Mouse (Mus musculus) T-helper 2 cell (primary cell): ENCODE measurements around the gene Slit1.

Experiments
- in situ Hi-C: fragments of 300-600 bp; cut with MboI, MseI; formaldehyde crosslinking; loops from one replicate; pipeline ENCODE4 v1.15.1; 2025; ENCODE audit warnings: high pct_unique_total_duplicates

Gene Slit1

DNA sequence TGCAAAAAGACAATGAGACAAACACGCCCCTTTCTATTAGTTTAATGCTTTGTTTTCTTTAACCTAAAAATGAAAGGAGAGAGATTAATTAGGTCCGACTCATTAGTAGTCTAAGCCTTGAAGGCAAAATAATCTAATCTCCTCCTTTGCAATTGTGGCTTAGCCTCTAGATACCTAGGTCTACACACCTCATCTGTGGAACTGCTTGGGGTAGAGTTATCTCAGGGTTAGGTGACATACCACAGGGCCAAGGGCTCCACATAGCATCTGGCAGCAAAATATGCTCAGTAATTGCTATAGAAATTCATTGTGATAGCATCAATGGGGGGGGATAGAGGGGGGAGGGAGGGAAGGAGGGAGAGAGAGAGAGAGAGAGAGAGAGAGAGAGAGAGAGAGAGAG lies 18.0 kb downstream of the Slit1 start:
- in situ Hi-C loops, result loop anchor here (5.0 to 10.0 kb wide), 2 partner anchors 48 to 59 kb away; no protein-coding TSS in a partner anchor

DNA sequence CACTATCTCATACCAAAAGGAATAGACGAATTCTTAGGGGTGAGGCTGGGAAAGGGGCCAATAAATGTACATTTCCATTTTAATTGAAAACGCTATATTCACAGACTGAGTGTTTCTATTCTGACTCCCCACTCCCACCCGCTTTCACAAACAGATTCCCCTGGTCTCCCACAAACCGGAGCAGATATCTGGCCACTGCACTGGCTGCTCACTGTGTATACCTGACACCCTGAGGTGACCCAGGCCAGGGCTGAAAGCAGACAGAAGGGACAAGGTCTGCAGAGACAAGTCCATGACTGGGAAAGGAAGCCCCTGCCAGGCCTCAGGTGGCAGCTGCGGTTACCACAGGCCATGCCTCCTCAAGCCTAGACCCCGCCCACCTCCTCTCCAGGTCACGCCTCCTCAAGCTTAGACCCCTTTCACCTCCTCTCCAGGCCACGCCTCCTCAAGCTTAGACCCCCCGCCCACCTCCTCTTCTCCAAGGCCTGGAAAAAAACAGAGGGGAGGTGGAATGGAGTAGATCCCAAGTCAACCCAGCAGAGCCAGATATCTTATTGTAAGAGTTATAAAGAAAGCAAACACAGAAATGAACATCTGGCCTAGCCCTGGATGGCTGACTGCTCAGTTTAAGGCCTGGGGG lies 18.5 kb downstream of the Slit1 start:
- in situ Hi-C loops, result loop anchor here (5.0 to 10.0 kb wide), 2 partner anchors 48 to 60 kb away; no protein-coding TSS in a partner anchor

DNA sequence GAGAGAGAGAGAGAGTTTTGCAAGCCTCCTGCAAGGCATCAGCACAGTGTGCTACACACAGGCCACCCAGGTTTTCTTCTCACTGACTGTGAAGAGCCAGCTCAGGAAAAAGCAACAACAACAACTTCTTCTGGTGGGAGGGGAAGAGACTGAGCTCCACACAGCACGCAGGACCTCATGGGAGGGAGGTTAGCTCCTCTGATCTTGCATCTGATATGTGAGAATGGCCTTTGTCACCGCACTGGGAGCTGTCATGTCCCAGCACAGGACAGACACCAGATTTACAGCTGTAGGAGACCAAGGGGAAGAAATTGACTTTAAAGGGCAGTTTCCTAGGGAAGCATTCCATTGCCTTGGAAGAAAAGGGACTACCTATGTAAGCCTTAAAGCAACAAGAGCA lies 20.1 kb downstream of the Slit1 start:
- in situ Hi-C loops, result loop anchor here (10.0 kb wide), 1 partner anchor 61 kb away; no protein-coding TSS in a partner anchor

DNA sequence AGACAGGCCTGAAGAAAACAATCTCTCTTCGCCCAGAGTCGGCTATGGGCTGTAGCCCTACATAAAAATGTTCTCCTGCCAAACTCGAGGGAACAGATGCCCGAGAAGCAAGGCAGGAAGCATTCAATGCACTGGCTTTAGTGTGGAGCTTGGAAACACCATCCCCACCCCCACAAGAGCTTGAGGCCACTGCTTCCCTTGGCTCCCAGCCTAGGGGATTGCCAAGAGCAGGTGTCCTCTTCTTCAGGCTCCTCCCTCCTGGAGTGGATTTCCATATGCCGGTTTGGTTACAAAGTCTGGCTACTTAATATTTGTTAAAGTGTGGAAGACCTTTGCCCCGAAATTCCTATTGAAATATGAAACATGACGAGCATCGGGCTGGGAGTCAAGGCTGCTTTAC lies 24.0 kb downstream of the Slit1 start:
- in situ Hi-C loops, result no loop called here

DNA sequence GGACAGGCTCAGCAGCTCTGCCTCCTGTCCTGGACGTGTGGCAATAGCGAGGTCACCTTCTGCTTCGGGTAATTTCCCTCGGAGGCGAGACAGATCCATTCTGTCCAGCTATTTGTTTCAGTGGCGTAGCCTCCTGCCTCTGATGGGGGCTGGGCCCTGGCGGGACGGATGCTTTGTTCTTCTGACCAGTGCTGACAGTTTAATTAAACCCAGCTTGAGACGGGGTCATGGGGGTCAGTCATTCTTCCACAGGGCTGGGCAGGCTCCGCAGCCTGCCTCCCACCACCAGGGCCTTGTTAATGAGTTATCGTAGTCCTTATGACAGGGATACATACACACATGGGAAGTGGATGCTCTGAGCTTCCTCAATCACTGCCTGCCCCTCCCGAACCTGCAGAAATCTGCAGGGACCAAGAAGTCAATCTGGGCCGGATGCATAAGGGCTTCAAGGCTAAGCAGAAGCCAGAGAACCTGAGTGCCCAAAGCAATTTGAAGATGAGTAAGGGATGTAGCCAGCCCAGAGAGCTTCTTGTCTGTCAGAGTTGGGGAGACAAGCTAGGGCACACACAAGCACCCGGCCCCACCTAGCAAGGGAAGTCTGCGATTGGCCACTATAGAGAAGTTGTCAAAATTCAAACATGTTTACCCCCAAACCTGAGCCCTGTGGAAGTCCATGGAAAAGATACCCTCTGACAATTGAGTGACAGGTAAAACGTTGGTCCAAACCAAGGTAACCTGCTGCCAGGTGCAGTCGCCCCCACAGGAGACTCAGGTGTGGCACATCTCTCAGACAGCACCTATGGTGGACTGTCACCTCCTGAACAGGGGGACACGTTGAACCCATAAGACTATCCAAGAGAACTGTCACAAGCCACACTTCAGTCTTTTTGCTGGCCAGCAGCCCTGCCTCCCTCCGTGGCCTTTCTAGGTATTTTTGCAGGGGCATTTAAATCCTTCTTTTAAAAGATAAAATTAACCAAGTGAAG lies 26.9 kb downstream of the Slit1 start:
- in situ Hi-C loops, result no loop called here

DNA sequence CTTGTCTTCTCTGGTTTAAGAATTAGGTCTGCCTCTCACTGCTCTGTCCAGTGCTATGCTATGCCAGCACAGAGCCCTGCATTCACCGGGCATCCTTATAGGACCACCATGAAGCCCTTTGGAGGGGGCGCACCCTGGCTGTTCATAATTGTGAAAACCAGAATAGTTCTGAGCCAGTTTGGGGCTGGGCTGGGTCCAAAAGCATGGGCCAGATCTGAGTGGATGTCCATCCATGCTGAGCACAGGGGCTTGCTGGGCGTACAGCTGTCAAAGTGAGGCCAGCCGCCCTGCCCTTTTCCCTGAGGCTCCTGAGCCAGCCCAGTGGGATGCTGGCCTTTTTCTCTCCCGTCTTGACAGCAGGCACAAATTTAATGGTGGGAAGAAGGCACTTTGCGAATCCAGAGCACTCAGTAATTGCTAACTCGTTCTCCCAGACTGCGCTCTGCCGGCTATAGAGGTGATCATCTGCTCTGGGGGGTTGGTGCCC lies 29.0 kb downstream of the Slit1 start:
- in situ Hi-C loops, result no loop called here

DNA sequence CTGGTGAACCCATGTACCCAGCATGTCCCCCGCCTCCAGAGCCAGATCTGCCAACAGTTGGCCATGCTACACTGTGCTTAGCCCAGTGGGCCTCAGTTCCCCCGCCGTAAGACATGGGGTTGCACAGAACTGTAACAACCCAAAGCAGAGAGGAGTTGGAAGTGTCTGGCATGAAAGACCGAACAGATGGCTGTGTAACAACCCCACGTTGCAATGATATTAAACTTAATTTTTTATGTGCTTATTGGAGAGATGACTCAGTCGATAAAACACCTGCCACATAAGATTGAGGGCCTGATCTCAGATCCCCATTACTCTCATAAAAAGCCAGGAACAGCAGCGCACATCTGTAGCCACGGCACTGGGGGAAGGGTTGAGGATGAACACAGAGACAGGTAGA lies 30.6 kb downstream of the Slit1 start:
- in situ Hi-C loops, result no loop called here

DNA sequence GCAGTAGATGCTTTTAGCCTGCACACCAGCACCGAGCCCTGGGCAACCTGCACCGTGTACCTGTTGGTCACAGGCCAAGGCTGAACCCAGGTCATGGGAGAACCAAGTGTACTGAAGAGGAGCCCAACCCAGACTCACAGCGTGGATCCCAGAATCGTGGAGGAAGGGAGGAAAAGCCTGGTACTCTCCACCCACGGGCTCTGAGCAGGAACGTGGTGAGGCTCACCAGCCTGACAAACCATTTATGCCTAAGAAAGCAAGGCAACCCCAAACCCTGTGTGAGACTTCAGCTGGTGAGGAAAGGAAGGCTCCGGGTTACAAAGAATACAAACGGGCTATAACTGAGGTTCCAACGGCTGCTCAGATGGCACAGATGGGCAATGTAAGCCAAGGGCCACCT lies 31.8 kb downstream of the Slit1 start:
- in situ Hi-C loops, result no loop called here

DNA sequence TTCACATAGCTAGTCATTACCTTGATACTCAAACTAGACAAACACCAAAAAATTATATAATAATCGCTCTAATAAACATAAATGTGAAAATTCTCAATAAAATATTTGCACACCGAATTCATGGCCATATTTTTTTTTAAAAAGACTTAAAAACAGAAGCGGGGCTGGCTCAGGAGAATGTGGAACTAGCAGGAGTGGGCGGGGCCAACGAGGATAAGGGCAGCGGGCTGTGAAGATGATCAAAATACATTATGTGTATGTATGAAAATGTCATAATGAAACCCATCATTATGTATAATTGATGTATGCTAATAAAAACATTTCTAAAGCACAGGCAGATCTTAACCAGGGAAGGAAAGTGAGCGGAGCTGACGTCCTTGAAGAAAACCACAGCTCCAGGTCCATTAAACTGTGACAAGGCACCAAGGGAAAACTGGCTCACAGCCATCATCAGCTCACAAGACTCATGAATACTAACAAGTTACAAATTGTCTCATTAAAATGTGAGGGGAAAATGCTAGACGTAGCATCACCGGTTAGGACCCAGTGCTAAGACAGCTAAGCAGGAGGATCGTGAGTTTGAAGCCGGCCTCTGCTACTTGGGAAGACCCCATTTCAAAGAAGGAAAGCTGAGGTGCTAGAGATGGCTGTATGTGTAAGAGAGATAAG lies 33.8 kb downstream of the Slit1 start:
- in situ Hi-C loops, result no loop called here

DNA sequence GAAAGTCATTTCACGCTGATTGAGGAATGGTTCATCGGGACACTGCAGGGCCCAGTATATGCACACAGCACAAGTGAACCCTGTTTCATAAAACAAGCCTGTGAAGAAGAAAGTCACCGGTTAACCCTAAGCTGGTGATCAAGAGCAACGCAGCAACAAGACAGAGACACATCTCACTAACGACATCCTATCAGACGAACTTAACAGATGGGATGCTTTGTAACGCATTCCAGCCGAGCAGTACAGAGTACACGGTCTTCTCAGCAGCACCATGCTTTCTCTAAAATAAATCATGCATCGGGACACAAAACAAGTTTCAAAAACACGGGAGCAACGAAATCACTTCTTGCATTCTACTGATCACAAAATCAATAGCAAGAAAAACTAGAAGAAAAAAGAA lies 35.6 kb downstream of the Slit1 start:
- in situ Hi-C loops, result no loop called here

DNA sequence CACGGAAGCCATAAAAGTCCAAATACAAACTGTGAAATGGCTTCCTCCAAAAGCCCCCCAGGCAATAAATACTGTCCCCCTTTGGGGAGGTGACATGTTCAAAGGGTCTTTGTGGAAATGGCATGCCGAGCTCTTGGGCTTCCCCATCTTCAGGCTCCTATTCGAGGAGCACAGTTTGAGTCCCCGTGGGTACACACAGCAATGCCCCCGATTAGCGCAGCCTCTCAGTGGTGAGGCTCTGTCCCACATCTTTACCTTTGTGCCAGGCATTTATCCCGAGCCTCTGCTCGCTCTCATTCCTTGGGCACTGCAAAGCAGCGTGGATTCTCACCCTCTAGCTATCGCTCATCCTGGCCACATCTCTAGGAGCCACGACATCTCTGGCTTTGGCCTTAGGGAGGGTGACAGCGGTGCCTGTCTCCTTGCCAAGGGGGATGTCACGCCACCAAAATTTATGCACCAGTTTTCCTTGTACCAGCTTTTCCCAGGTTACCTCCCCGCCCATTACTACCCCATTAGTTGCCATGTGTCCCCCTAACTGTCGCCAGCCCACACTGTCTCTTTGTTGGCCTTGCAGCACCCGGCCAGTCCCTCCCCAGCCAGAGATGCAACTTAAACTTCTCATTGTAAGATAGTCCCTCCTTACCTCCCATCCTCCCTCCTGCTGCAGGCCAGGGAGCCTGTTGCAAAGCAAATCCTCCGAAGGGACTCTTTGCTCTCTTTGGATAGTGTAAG lies 37.2 kb downstream of the Slit1 start:
- in situ Hi-C loops, result no loop called here

DNA sequence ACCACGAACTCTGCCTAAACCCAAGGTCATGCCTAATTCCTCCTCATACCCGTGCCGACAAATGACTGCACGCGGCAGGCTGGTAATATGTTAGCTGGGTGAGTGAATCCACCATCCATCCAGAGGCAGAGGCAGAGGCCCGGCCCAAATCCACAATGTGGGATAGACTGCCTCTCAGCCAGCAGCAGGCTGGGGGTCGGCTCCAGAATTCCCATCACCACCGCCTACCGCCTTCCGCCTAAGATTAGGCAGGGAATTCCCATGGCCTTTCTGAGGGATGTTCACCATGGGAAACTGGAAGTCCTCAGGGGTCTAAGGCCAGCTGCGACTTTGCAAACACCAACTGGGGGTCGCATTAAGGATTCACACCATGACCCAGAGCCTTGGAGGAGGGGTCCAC lies 38.0 kb downstream of the Slit1 start:
- in situ Hi-C loops, result no loop called here

DNA sequence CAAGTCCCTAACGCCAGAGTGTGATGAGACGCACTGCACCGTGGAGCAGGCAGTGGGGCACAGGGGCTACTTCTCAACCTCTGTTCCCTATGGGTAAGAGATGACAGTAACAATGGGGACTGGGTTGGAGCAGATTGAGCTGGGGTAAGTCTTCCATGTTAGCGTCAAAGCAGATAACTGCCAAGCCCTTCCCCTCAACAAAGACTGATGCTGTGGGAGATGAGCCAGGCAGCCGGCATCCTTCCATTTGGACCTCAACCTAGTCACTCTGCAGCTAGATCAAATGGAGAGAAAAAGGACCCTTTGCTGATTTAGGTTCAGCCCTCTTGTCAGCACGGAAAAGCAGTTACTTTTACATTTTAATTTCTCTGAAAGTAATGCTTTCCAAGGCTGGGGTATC lies 40.8 kb downstream of the Slit1 start:
- in situ Hi-C loops, result no loop called here

DNA sequence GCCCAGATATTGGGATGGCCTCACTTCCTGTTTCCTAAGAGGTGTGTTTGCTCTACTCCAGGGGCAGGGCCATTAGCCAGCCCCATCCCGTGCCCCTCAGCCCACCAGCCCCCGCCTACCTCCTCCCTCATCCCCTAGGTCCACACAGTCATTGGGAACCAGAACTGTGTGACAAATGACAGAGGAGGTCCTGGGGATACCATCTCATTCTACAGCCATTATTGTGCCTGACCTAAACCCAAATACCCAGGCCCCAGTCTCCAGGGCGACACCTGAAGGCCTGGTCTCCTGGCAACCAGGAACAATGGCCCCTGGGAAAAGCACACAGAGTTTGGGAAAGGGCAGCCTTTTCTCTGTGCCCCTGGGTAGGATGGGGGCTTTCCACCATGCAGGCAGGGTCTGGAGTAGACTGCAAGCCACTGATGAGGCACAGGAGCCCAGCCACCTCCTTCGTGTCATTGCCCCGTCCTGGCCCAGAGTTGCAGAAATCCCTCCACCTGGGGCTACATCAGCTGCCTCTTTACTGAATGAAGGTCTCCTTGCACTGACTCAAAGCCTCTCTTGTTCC lies 44.5 kb downstream of the Slit1 start:
- in situ Hi-C loops, result loop anchor here (5.0 kb wide), 1 partner anchor 47 kb away; no protein-coding TSS in a partner anchor

DNA sequence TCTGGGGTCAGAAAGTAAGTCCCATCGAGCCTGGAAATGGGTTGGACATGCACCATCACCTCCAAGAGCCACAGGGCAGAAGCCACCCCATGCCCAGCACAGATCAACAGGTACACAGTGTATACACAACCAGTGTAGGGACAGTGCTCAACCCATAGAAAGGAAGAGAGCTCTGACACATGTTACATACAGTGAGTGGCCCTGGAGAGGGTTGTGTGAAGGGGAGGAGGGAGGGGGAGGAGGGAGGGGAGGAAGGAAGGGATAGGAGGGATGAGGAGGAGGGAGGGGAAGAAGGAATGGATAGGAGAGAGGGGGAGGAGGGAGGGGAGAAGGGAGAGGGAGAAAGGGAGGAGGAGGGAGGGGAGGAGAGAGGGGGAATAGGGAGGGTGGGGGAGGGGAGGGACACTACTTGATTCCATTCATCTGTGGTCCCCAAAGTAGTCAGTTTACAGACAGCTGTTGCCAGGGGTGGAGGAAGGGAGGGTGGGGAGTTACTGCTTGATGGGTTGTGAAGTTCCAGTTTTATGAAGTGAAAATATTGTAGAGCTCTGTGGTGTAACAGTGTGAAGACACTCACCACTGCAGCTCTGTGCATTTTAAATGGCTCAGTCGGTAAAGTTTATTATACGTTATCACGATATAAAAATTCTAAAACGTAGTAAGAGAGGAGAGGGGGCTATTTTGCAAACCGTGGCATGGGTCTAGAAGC lies 45.5 kb downstream of the Slit1 start:
- in situ Hi-C loops, result loop anchor here (5.0 kb wide), 1 partner anchor 46 kb away; no protein-coding TSS in a partner anchor

DNA sequence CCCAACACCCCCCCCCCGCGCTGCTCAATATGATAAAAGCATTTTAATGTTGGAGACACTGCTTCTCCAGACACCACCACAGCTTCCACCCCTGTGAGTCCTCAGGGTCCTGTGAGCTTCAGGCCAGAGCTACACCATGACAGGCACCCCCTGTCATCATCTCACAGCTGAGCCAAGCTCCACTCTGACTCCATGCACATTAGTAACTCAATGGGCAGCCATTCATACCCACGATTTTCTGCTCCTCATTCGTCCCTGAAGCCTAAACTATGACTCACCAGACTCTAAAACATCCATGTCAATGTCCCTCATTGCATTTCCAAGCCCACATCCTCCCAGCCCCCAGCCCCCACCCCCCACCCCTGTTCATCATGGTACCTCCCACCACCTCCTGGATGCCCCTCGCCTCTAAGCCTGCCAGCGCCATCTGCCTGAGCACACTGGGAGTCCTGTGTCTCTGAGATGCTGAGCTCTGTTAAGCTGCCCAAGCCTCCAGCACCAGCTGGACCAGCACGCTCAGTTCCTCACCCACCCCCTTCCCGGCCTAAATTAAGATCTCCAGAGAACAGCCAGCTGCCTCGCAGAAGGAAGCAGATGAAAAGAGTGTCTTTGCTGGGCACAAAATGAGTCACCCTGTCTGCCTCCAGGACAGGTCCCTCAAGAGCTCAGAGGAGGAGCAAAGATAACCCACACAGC lies 46.2 kb downstream of the Slit1 start:
- in situ Hi-C loops, result loop anchor here (5.0 kb wide), 1 partner anchor 45 kb away; no protein-coding TSS in a partner anchor

DNA sequence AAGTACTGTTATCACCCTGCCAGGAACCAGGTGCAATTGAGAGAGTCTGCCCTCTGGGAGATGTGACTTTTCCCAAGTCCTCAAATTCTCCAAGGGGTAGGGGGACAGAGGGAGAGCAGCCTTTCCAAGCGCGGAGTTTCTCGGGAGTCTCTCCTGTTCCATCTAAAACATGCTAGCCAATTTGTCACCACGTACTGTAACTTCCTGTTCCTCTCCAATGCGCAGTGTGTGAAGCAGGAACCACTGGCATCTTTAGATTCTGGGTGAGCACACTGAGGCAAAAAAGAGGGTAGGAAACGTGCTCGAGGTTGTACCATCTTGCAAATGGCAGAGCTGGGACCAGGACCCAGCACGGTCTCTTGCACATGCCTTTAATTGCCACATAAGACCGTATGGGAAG lies 47.0 kb downstream of the Slit1 start:
- in situ Hi-C loops, result loop anchor here (5.0 kb wide), 1 partner anchor 44 kb away; no protein-coding TSS in a partner anchor

DNA sequence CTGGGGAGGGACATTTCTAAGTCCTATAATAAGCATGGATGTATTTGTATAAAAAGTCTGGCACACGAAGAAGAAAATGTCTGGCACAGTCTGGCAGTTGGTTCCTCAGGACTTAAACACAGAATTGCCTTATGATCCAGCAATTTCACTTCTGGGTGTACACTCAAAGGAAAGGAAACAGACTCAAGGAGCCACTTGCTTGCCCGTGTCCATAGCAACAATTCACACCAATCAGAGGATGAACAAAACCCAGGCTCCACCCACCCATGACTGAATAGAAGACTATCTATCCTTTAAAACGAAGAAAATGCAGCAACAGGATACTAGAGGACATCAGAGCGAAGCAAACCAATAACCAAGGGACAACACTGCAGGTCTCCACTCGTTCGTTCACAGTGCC lies 48.4 kb downstream of the Slit1 start:
- in situ Hi-C loops, result loop anchor here (5.0 kb wide), 1 partner anchor 43 kb away; no protein-coding TSS in a partner anchor

DNA sequence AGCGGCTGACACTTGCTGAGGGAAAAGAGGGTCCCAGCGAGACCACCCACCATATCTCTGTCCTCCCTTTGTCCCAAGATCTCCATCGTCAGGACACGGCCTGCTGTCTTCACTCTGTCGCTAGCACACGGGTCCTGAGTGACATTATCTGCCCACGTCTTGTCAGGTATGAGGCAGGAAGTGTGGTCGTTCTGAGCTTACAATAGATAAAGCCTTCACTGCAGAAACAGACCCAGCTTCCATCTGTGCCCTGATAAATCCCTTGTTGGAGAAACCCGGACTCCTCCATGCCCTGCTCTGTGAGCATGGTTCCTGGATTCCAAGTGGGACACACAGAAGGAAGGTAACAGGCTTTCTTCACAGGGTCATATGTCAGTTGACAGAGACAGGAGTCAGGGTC lies 48.9 kb downstream of the Slit1 start:
- in situ Hi-C loops, result loop anchor here (5.0 kb wide), 1 partner anchor 42 kb away; no protein-coding TSS in a partner anchor
